Mouse (Mus musculus) ES-Bruce4 (cell line): ENCODE results near the gene Elf2.

ENCODE experiments used
- CTCF ChIP-seq: IDR thresholded peaks from one replicate; pipeline ENCODE4 v1.8.1; 2011; ENCODE audit warnings: low read depth, low read length
- EP300 ChIP-seq: IDR thresholded peaks from 2 replicates; pipeline ENCODE4 v1.6.1; 2011; ENCODE audit warnings: low read depth, low read length; ENCODE audit not compliant: insufficient read depth
- POLR2A ChIP-seq: IDR thresholded peaks from one replicate; pipeline ENCODE4 v1.8.1; 2011; ENCODE audit warnings: low read length; ENCODE audit not compliant: insufficient read depth

- no peak for TF ChIP-seq CTCF
- no peak for TF ChIP-seq EP300
- TF ChIP-seq POLR2A, result no peak
Measured at GRCm38 (mm10) chr3:51340552-51341267, at the start of gene Elf2.
